In genomic region chr1:74858805-74859204, GRCm38 (mm10) we compare ENCODE assay signal across 9 mouse cellular contexts. TPM values are rescaled to one million over a fixed set of nuclear protein-coding genes. Genes with fewer than 3 reads are reported as not detected.
DNase-seq lines count a peak whose midpoint lies in the region; ATAC-seq and TF ChIP-seq lines count a peak whose summit lies in the region.
"Had no signal": no experiment of that assay in that cellular context is flagged by ENCODE, and none has a peak within 500 bp of the region (broad histone marks: within the 10 kb centered on the region; RNA-seq: fewer than 3 reads in every experiment).

No protein-coding gene starts in this region.

- peak overlapping the region; percentile 70 for H3K4me3 ChIP-seq in layer of hippocampus, adult 2 months
- H3K4me3 ChIP-seq in embryonic facial prominence, embryonic 13.5 days = peak overlapping the region; percentile 39
- H3K4me3 ChIP-seq in hindbrain, embryonic 15.5 days = peak overlapping the region; percentile 88
- peak overlapping the region; percentile 86; the same call in 1 of the 2 replicates for H3K4me3 ChIP-seq in neural tube, embryonic 12.5 days

- peaks cover 75% of the 10 kb centered on the region for H3K27me3 ChIP-seq in embryonic facial prominence, embryonic 13.5 days
- H3K27me3 ChIP-seq in hindbrain, embryonic 15.5 days = no peaks in the 10 kb centered on the region
- peaks cover 27% of the 10 kb centered on the region for H3K27me3 ChIP-seq in neural tube, embryonic 12.5 days (replicated peaks)

- H3K27ac ChIP-seq in layer of hippocampus, adult 2 months = peak overlapping the region; percentile 94
- H3K27ac ChIP-seq in embryonic facial prominence, embryonic 13.5 days = no peak overlapping the region
- H3K27ac ChIP-seq in hindbrain, embryonic 15.5 days (replicated peaks) = peak overlapping the region; percentile 77
- no peak overlapping the region for H3K27ac ChIP-seq in neural tube, embryonic 12.5 days

- no peak for DNase-seq in layer of hippocampus, adult 2 months (ENCODE audit: low spot score in 2 of 2)
- no peak for DNase-seq in layer of hippocampus, adult 11-12 months (ENCODE audit: low spot score)
- DNase-seq in spleen, postnatal 14 days (ENCODE audit: low spot score in 2 of 2) = no peak
- no peak for DNase-seq in spleen, postnatal 10 days (ENCODE audit: low spot score in 2 of 2)

- no peaks in the 10 kb centered on the region for H3K36me3 ChIP-seq in embryonic facial prominence, embryonic 13.5 days
- H3K36me3 ChIP-seq in hindbrain, embryonic 15.5 days = no peaks in the 10 kb centered on the region
- no peaks in the 10 kb centered on the region for H3K36me3 ChIP-seq in neural tube, embryonic 12.5 days

- no peak overlapping the region for H3K9ac ChIP-seq in embryonic facial prominence, embryonic 13.5 days
- peak overlapping the region; percentile 45 for H3K9ac ChIP-seq in hindbrain, embryonic 15.5 days
- H3K9ac ChIP-seq in neural tube, embryonic 12.5 days = peak overlapping the region; percentile 38; the same call in 1 of the 2 replicates

- peaks cover 39% of the 10 kb centered on the region for H3K4me1 ChIP-seq in embryonic facial prominence, embryonic 13.5 days
- peaks cover 40% of the 10 kb centered on the region for H3K4me1 ChIP-seq in hindbrain, embryonic 15.5 days (replicated peaks)
- peaks cover 51% of the 10 kb centered on the region for H3K4me1 ChIP-seq in neural tube, embryonic 12.5 days

- no peak for TF ChIP-seq CTCF in layer of hippocampus, adult 2 months (conservative IDR thresholded peaks at IDR 0.05)

- WGBS in embryonic facial prominence, embryonic 13.5 days = 5% methylated on average over 16 of the region's 16 CpGs
- WGBS in hindbrain, embryonic 15.5 days = 4% methylated on average over 16 of the region's 16 CpGs
- 9% methylated on average over 16 of the region's 16 CpGs for WGBS in neural tube, embryonic 12.5 days

- peak overlapping the region; percentile 65 for H3K4me2 ChIP-seq in embryonic facial prominence, embryonic 13.5 days
- peak overlapping the region; percentile 82 for H3K4me2 ChIP-seq in hindbrain, embryonic 15.5 days
- H3K4me2 ChIP-seq in neural tube, embryonic 12.5 days (replicated peaks) = peak overlapping the region; percentile 92

- no peak for ATAC-seq in embryonic facial prominence, embryonic 13.5 days (ENCODE audit: insufficient number of reproducible peaks, insufficient read depth, low FRiP score, low TSS enrichment, low read depth)
- no peak for ATAC-seq in hindbrain, embryonic 15.5 days (ENCODE audit: low FRiP score, low read depth)
- ATAC-seq in neural tube, embryonic 12.5 days (ENCODE audit: low FRiP score, low read depth) = no peak
- ATAC-seq in monocyte, adult 5-6 weeks (replicated peaks; ENCODE audit: insufficient number of reproducible peaks, low FRiP score, low TSS enrichment, poor library complexity, severe bottlenecking) = no peak

- H3K9me3 ChIP-seq in embryonic facial prominence, embryonic 13.5 days = no peaks in the 10 kb centered on the region
- H3K9me3 ChIP-seq in hindbrain, embryonic 15.5 days = no peaks in the 10 kb centered on the region
- no peaks in the 10 kb centered on the region for H3K9me3 ChIP-seq in neural tube, embryonic 12.5 days

RNA-seq across cellular contexts. Expression of gene Cdk5r2, which starts 4.1 kb away (rescaled TPM):
- 100 to 1,000 TPM; 193 to 196 TPM for total RNA-seq in layer of hippocampus, adult 2 months (2021)
- 0.10 and 0.14 TPM in 2 replicates for polyA plus RNA-seq in embryonic facial prominence, embryonic 13.5 days (2015; fragmentation: Nextera tagmentation; extraction: Ambion mirVana)
- polyA plus RNA-seq in hindbrain, embryonic 15.5 days (2015; fragmentation: Nextera tagmentation; extraction: Ambion mirVana) = 11.1 and 12.4 TPM in 2 replicates
- polyA plus RNA-seq in neural tube, embryonic 12.5 days (2016; fragmentation: Nextera tagmentation; extraction: Ambion mirVana) = 5.7 and 7.6 TPM in 2 replicates
- total RNA-seq in monocyte, adult 5-6 weeks (2017) = not detected in 3 replicates
- total RNA-seq: gastrocnemius, adult 18-20 months had no signal

RNA-seq across cellular contexts. Expression of gene Fev, which starts 26.4 kb away (rescaled TPM):
- total RNA-seq in layer of hippocampus, adult 2 months (2021) = not detected
- not detected in 2 replicates for polyA plus RNA-seq in embryonic facial prominence, embryonic 13.5 days (2015; fragmentation: Nextera tagmentation; extraction: Ambion mirVana)
- polyA plus RNA-seq in hindbrain, embryonic 15.5 days (2015; fragmentation: Nextera tagmentation; extraction: Ambion mirVana) = 3.5 and 5.0 TPM in 2 replicates
- 0.32 TPM in 1 of 2 replicates, not detected in the other for polyA plus RNA-seq in neural tube, embryonic 12.5 days (2016; fragmentation: Nextera tagmentation; extraction: Ambion mirVana)
- total RNA-seq in monocyte, adult 5-6 weeks (2017) = not detected in 3 replicates
- total RNA-seq: gastrocnemius, adult 18-20 months had no signal

RNA-seq across cellular contexts. Expression of gene Cryba2, which starts 34.1 kb away (rescaled TPM):
- not detected for total RNA-seq in layer of hippocampus, adult 2 months (2021)
- not detected in 2 replicates for polyA plus RNA-seq in embryonic facial prominence, embryonic 13.5 days (2015; fragmentation: Nextera tagmentation; extraction: Ambion mirVana)
- polyA plus RNA-seq in hindbrain, embryonic 15.5 days (2015; fragmentation: Nextera tagmentation; extraction: Ambion mirVana) = 1.8 and 2.9 TPM in 2 replicates
- polyA plus RNA-seq in neural tube, embryonic 12.5 days (2016; fragmentation: Nextera tagmentation; extraction: Ambion mirVana) = not detected in 2 replicates
- not detected in 3 replicates for total RNA-seq in monocyte, adult 5-6 weeks (2017)
- total RNA-seq: gastrocnemius, adult 18-20 months had no signal

Comparison
In these comparisons a context has a peak if more than half of its experiments do, and no peak if none do; other contexts are left out.
1. H3K27ac ChIP-seq: peak in layer of hippocampus, adult 2 months (single experiment) and hindbrain, embryonic 15.5 days (single experiment); none in embryonic facial prominence, embryonic 13.5 days (single experiment) and neural tube, embryonic 12.5 days (single experiment).
2. Peak in every context shown above with its lines, with median percentiles within 50 percentile points of each other: H3K4me3 ChIP-seq and H3K4me2 ChIP-seq.